Mouse (Mus musculus) kidney, postnatal 0 days (tissue): ENCODE measurements around the gene AC129217.1. TPM values are rescaled to one million over a fixed set of nuclear protein-coding genes. Genes with fewer than 3 reads are reported as not detected.
A peak's percentile ranks its signal among the peaks of the same experiment; 100 is the strongest.

Source experiments
- ATAC-seq: fragments of 200-750 bp; cut with Nextera tagmentation; replicated peaks from 2 replicates; pipeline ENCODE4 v1.8.0; 2017; ENCODE audit warnings: low read depth, moderate number of reproducible peaks, moderate TSS enrichment, moderate library complexity; ENCODE audit not compliant: low FRiP score
- DNase-seq: peaks from one replicate; pipeline ENCODE4 v3.0.0-alpha.2; 2016; ENCODE audit warnings: low spot score
- H3K27ac ChIP-seq: fragments of 300-500 bp; sonication (generic); 2 replicates; pipeline ENCODE4 v1.5.1; 2014; ENCODE audit warnings: mild to moderate bottlenecking
- H3K27me3 ChIP-seq: fragments of 300-500 bp; sonication (generic); 2 replicates; pipeline ENCODE4 v1.6.1; 2014; ENCODE audit warnings: low read length, mixed read lengths; ENCODE audit not compliant: insufficient read depth
- H3K36me3 ChIP-seq: fragments of 300-500 bp; sonication (generic); 2 replicates; pipeline ENCODE4 v1.6.1; 2014; ENCODE audit warnings: low read length, mixed read lengths; ENCODE audit not compliant: insufficient read depth
- H3K4me1 ChIP-seq: fragments of 300-500 bp; sonication (generic); replicated peaks from 2 replicates; pipeline ENCODE4 v1.6.1; 2014; ENCODE audit warnings: antibody characterized with exemption, low read length, mixed read lengths; ENCODE audit not compliant: insufficient read depth
- H3K4me2 ChIP-seq: fragments of 300-500 bp; sonication (generic); 2 replicates; pipeline ENCODE4 v1.6.1; 2014; ENCODE audit warnings: mild to moderate bottlenecking, low read length, moderate library complexity, mixed read lengths
- H3K4me3 ChIP-seq: fragments of 300-500 bp; sonication (generic); replicated peaks from 2 replicates; pipeline ENCODE4 v1.5.1; 2014; ENCODE audit warnings: low read depth, low read length
- H3K9ac ChIP-seq: fragments of 300-500 bp; sonication (generic); 2 replicates; pipeline ENCODE4 v1.6.1; 2014; ENCODE audit warnings: low read depth, low read length
- H3K9me3 ChIP-seq: fragments of 300-500 bp; sonication (generic); replicated peaks from 2 replicates; pipeline ENCODE4 v1.6.1; 2016; ENCODE audit warnings: low read length, inconsistent platforms, mixed read lengths
- CTCF ChIP-seq: IDR thresholded peaks from 2 replicates; pipeline ENCODE4 v1.5.1; 2016; ENCODE audit warnings: antibody characterized with exemption, low read depth, mild to moderate bottlenecking, moderate library complexity
- WGBS: fragments of 180-500 bp; shearing (Covaris S2); extraction: QIAGEN DNeasy Blood & Tissue Kit; methylation state at CpG from one replicate; pipeline ENCODE4 v1.1.7; 2014; 5-methylcytosine and 5-hydroxymethylcytosine counted together
- polyA plus RNA-seq: library from polyadenylated mRNA; unstranded; fragments of >200 nt; fragmentation: Nextera tagmentation; extraction: Ambion mirVana; gene quantifications from 2 replicates; pipeline ENCODE4 v1.2.1, GENCODE M21; 2015

Gene AC129217.1
- not detected in 2 replicates for polyA plus RNA-seq

DNA sequence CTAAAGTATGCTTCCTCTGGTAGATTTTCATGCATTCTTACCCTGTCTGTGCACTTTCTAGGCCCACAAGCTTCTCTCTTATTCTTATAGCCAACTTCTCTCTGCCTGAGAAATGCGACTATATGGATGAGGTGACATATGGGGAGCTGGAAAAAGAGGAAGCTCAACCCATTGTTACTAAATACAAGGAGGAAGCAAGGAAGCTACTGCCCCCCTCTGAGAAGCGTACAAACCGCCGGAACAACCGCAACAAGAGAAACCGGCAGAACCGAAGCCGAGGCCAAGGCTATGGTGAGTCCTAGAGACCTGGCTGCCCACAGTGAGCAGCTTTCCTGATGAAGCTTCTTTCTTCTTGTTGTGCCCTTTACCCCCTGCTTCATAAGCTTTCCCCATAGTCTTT lies at the start of gene AC129217.1:
AC129217.1 (plus strand) TSS at position 114 of the 400 bp plus-strand sequence.
- Histone ChIP-seq H3K4me3 (no peak within 1 kb of the TSS), H3K4me1 (no peaks in the 10 kb centered on the region), H3K9me3 (no peaks in the 10 kb centered on the region), H3K27me3 (no peaks in the 10 kb centered on the region), H3K36me3 (peaks cover 88% of the 10 kb centered on the region), H3K9ac (no peak within 1 kb of the TSS), H3K27ac (no peak within 1 kb of the TSS), H3K4me2 (no peak within 1 kb of the TSS)
- DNase-seq (no peak), ATAC-seq (no peak)
- WGBS = 90% methylated on average over 8 of the region's 8 CpGs
- no peak for TF ChIP-seq CTCF

DNA sequence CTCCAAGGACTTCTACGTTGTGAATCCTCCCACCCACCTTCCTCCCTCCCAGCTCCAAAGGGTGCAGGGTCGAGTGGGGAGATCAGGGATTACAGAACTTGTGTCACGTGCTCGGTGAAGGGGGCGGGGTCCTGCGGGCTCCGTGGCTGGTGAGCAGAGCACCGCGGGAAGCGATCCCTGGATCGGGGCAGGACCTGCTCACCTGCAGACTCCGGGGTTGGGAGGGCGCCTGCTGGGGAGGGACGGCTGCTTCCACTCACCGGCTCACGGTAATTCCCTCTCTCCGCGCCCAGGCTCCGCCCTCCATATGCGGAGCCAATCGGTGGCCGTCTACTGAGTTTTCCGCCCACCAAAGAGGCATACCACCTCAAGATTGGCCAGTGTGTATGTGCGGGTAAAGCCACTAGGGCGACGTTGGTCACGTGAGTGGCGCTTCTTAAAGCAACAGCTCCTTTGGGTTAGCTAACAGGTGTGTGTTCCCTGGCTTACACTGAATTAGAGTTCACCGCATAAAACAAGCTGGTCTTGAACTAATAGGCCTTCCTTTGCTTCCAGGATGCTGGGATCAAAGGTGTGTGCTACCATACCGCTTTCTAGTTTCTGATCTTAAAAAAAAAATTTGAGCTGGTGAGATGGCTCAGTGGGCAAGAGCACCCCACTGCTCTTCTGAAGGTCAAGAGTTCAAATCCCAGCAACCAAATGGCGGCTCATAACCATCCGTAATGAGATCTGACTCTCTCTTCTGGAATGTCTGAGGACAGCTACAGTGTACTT lies 43.4 kb upstream of the AC129217.1 start, which contains the start of gene Taf6l:
Taf6l (minus strand) TSS at position 410 of the 774 bp plus-strand sequence.
- no peaks in the 10 kb centered on the region for H3K9me3 ChIP-seq
- TF ChIP-seq CTCF = peak; percentile 40; the same call in 1 of the 2 replicates
- H3K36me3 ChIP-seq = 0 out of 2 replicates have a peak, but pooled peaks cover 6% of the 10 kb centered on the region
- under 1% methylated on average over 32 of the region's 32 CpGs for whole genome bisulfite sequencing
- H3K27me3 ChIP-seq = no peaks in the 10 kb centered on the region
- ATAC-seq = peak; percentile 99
- peak within 1 kb of the TSS; percentile 68 for H3K4me2 ChIP-seq
- peak; percentile 98 for DNase-seq
- H3K4me3 ChIP-seq = peak within 1 kb of the TSS; percentile 72
- H3K4me1 ChIP-seq = no peaks in the 10 kb centered on the region; the same call in 1 of the 2 replicates
- peak within 1 kb of the TSS; percentile 87 for H3K27ac ChIP-seq
- peak within 1 kb of the TSS; percentile 66 for H3K9ac ChIP-seq

DNA sequence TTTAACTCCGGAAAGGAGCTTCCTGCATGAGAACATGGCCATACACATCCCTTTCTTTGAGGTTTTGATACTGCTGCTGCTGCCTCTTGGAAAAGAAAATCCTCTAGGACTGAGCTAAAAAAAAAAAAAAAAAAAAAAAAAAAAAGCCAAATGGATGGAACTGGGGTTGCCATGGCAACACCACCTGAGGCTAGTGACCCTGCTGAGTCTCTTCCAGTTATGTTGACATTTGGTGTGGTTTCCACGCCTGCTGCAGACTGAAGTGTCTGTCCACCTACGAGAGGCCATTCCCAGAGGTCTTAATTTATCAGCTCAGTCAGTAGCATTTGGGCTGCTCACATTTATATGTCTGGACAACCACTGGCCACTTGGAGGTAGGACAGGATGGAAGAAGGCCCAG lies 41.1 kb upstream of the AC129217.1 start:
- Histone ChIP-seq H3K4me2 (no peak overlapping the region), H3K9me3 (no peaks in the 10 kb centered on the region), H3K4me3 (no peak overlapping the region), H3K27ac (no peak overlapping the region), H3K4me1 (no peaks in the 10 kb centered on the region; the same call in 1 of the 2 replicates), H3K27me3 (no peaks in the 10 kb centered on the region), H3K36me3 (peaks cover 5% of the 10 kb centered on the region; the same call in 1 of the 2 replicates), H3K9ac (no peak overlapping the region)
- DNase-seq (no peak), ATAC-seq (no peak)
- 34% methylated on average over 3 of the region's 3 CpGs for WGBS
- no peak for TF ChIP-seq CTCF

DNA sequence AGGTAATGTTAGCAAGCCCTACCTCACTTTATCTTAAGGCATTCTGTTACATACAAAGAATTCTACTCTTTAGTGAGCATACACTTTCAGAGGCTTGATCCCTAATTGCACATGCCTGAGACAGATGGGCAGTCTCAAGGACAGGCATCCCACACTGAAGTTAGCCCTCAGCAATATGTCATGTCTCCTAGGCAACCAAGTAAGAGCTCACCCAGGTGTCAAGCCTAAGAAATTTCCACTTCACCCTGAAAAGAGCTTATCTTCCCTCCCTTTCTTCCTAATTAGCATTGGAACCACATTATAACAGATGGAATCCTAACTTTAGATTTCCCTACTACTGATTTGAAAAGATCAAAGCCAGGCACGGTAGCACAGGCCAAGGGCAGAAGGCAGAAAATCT lies 40.4 kb upstream of the AC129217.1 start:
- H3K27me3 ChIP-seq = no peaks in the 10 kb centered on the region
- H3K27ac ChIP-seq = no peak overlapping the region
- 45% methylated on average over 1 of the region's 1 CpGs for WGBS
- H3K4me1 ChIP-seq = no peaks in the 10 kb centered on the region; the same call in 1 of the 2 replicates
- no peak overlapping the region for H3K9ac ChIP-seq
- peaks cover 12% of the 10 kb centered on the region for H3K36me3 ChIP-seq
- DNase-seq = no peak
- ATAC-seq = no peak
- no peaks in the 10 kb centered on the region for H3K9me3 ChIP-seq
- no peak for TF ChIP-seq CTCF
- H3K4me2 ChIP-seq = no peak overlapping the region
- no peak overlapping the region for H3K4me3 ChIP-seq

DNA sequence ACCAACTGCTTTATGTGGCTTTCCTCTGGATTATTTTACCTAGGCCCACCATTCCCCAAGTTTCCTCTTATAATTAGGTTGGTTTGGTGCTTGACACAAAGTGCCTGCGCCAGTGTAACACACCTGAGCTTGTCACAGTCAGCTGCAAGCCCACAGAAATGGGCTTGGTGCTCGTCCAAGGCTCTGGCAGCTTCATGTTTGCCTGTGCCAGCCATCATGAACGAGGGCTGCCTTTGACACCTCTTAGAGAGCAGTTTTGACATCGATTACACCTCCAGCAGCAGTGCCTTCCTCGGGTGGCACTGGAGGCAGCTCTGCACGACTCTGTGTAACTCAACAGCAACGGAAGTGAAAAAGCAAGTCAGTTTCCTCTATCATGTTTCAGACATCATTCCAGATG lies 39.4 kb upstream of the AC129217.1 start:
- ATAC-seq (no peak), DNase-seq (no peak)
- H3K27ac ChIP-seq = no peak overlapping the region
- H3K27me3 ChIP-seq = no peaks in the 10 kb centered on the region
- H3K9me3 ChIP-seq = no peaks in the 10 kb centered on the region
- TF ChIP-seq CTCF = no peak
- WGBS = 73% methylated on average over 7 of the region's 7 CpGs
- H3K4me1 ChIP-seq = no peaks in the 10 kb centered on the region; the same call in 1 of the 2 replicates
- H3K4me3 ChIP-seq = no peak overlapping the region
- H3K36me3 ChIP-seq = peaks cover 21% of the 10 kb centered on the region
- no peak overlapping the region for H3K4me2 ChIP-seq
- H3K9ac ChIP-seq = no peak overlapping the region

DNA sequence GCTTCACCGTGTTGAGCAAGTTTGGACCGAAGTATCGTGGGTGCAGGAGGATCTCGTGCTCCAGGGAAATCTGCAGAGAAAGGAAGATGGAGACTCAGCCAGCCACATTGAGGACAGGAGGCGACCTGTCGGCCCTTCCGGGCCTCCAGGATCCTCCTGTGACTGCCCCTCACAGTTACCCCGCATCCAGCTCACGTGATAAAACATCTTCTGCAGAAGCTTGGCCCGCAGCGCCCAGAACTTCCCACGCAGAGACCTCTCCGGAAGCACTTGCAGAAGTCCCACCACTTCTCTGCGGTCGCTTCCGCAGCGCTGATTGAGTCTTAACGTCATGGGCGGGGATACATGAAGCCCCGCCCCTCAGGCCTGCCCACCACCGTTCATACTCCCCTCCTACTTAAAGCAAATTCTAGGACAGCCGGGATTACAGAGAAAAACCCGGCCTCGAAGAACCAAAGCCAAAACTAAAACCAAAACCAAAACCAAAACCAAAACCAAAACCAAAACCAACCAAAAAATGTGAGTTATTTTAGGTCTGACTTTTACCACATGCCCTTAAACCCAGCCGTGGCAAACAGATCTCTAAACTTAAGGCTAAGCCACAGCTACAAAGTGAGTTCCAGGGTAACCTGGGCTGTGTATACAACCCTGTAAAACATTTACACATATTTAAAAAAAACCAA lies 31.2 kb upstream of the AC129217.1 start, which contains the start of gene Polr2g:
Polr2g (minus strand) TSS at position 314 of the 683 bp plus-strand sequence.
- H3K4me3 ChIP-seq = peak within 1 kb of the TSS; percentile 56
- peak; percentile 78 for ATAC-seq
- H3K4me2 ChIP-seq = peak within 1 kb of the TSS; percentile 61
- peak; percentile 98 for DNase-seq
- peak within 1 kb of the TSS; percentile 69 for H3K9ac ChIP-seq
- no peaks in the 10 kb centered on the region for H3K9me3 ChIP-seq
- no peak for TF ChIP-seq CTCF
- peak within 1 kb of the TSS; percentile 71 for H3K27ac ChIP-seq
- no peaks in the 10 kb centered on the region for H3K27me3 ChIP-seq
- under 1% methylated on average over 25 of the region's 25 CpGs for WGBS
- peaks cover 20% of the 10 kb centered on the region for H3K36me3 ChIP-seq
- peaks cover 13% of the 10 kb centered on the region; the same call in 1 of the 2 replicates for H3K4me1 ChIP-seq
